Mouse (Mus musculus) limb, embryonic 11.5 days (tissue): ENCODE results near the gene Mapt. TPM values are rescaled to one million over a fixed set of nuclear protein-coding genes. Genes with fewer than 3 reads are reported as not detected.

Experiments used
- ATAC-seq: fragments of 200-750 bp; cut with Nextera tagmentation; 2 replicates; pipeline ENCODE4 v1.8.0; 2017; ENCODE audit warnings: low read depth; ENCODE audit not compliant: insufficient number of reproducible peaks, low FRiP score, low TSS enrichment
- DNase-seq: peaks from one replicate; pipeline ENCODE4 v3.0.0-alpha.2; 2015; ENCODE audit warnings: low spot score
- H3K27ac ChIP-seq: fragments of 300-500 bp; sonication (generic); replicated peaks from 2 replicates; pipeline ENCODE4 v1.5.1; 2014; ENCODE audit warnings: low read depth, mild to moderate bottlenecking, low read length
- H3K27me3 ChIP-seq: fragments of 300-500 bp; sonication (generic); 2 replicates; pipeline ENCODE4 v1.6.1; 2014; ENCODE audit warnings: mild to moderate bottlenecking, low read length, mixed read lengths; ENCODE audit not compliant: control insufficient read depth, insufficient read depth
- H3K36me3 ChIP-seq: fragments of 300-500 bp; sonication (generic); 2 replicates; pipeline ENCODE4 v1.6.1; 2014; ENCODE audit warnings: mild to moderate bottlenecking, low read length, moderate library complexity, mixed read lengths; ENCODE audit not compliant: control insufficient read depth, insufficient read depth
- H3K4me1 ChIP-seq: fragments of 300-500 bp; sonication (generic); 2 replicates; pipeline ENCODE4 v1.6.1; 2014; ENCODE audit warnings: low read length, mixed read lengths; ENCODE audit not compliant: control insufficient read depth, insufficient read depth
- H3K4me2 ChIP-seq: fragments of 300-500 bp; sonication (generic); 2 replicates; pipeline ENCODE4 v1.6.1; 2014; ENCODE audit warnings: low read depth, mild to moderate bottlenecking, moderate library complexity; ENCODE audit not compliant: severe bottlenecking
- H3K4me3 ChIP-seq: fragments of 300-500 bp; sonication (generic); 2 replicates; pipeline ENCODE4 v1.5.1; 2014; ENCODE audit warnings: low read depth, low read length
- H3K9ac ChIP-seq: fragments of 300-500 bp; sonication (generic); 2 replicates; pipeline ENCODE4 v1.6.1; 2014; ENCODE audit warnings: mild to moderate bottlenecking, low read length
- H3K9me3 ChIP-seq: fragments of 300-500 bp; sonication (generic); 2 replicates; pipeline ENCODE4 v1.6.1; 2016; ENCODE audit warnings: low read length; ENCODE audit not compliant: control insufficient read depth
- WGBS: fragments of 180-500 bp; shearing (Covaris S2); extraction: QIAGEN DNeasy Blood & Tissue Kit; methylation state at CpG from one replicate; pipeline ENCODE4 v1.1.7; 2014; 5-methylcytosine and 5-hydroxymethylcytosine counted together
- microRNA-seq: library from miRNA; unstranded; fragments of <30 nt; microRNA quantifications from one replicate; pipeline ENCODE4, GENCODE M21; 2016
- polyA plus RNA-seq: library from polyadenylated mRNA; unstranded; fragments of >200 nt; fragmentation: Nextera tagmentation; extraction: Ambion mirVana; gene quantifications from 2 replicates; pipeline ENCODE4 v1.2.1, GENCODE M21; 2014

The Mapt gene
- polyA plus RNA-seq, 1 experiment from 2014 or later: 1.1 TPM

DNA sequence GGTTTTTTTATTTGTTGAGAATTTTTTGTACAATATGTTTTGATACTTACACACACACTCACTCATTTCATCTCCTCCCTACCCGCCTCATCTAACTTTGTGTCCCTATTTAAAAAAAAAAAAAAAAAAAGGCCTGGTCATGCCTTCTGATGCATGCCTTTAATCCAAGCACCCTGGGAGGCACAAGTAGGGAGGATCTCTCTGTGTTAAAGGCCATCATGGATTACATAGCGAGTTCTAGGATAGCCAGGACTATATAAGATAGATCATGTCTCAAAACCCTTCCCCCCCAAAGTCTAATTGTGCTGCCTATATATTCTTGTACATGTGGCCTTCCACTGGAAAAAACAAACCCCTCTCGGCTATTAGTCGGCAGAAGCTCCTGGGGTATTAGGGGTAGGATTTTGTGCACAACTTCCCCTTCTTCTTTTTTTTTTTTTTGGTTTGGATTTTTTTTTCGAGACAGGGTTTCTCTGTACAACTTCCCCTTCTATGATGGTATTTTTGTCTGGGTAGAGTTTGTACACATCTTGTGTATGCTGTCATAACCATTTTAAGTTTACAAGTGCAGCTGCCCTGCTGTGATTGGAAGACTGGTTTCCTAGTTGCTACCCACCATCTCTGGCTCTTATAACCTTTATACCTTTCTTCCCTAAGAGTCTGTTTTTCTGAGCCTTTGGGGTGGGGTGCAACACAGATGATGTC is 136.4 kb downstream of the Mapt start:
- 93% methylated on average over 5 of the region's 5 CpGs for WGBS
- Histone ChIP-seq H3K4me3 (no peak overlapping the region), H3K4me1 (no peaks in the 10 kb centered on the region), H3K27me3 (no peaks in the 10 kb centered on the region), H3K27ac (no peak overlapping the region), H3K9me3 (no peaks in the 10 kb centered on the region), H3K9ac (no peak overlapping the region), H3K4me2 (no peak overlapping the region), H3K36me3 (no peaks in the 10 kb centered on the region; the same call in 1 of the 2 replicates)
- DNase-seq (no peak), ATAC-seq (no peak)

DNA sequence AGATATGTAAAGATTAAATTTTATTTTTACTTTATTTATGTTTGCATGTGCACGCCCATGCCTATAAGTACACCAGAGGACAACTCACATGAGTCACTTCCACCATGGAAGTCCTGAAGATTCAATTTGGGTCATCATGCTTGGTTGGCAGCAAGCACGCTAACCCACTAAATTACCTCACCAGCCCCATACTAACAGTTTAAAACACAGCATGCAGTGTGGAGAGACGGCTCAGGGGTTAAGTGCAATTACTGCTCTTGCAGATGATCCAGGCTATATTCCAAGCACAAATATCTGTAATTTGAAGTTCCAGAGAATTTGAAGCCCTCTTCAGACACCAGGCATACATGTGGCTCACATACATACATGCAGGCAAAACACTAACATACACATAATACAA is 145.1 kb downstream of the Mapt start:
- ATAC-seq: no peak
- H3K9me3 ChIP-seq: no peaks in the 10 kb centered on the region
- no peaks in the 10 kb centered on the region for H3K4me1 ChIP-seq
- 89% methylated on average over 3 of the region's 3 CpGs for WGBS
- H3K27ac ChIP-seq: no peak overlapping the region
- H3K4me3 ChIP-seq: no peak overlapping the region
- DNase-seq: no peak
- no peaks in the 10 kb centered on the region for H3K27me3 ChIP-seq
- peaks cover 2% of the 10 kb centered on the region; the same call in 1 of the 2 replicates for H3K36me3 ChIP-seq
- no peak overlapping the region for H3K9ac ChIP-seq
- H3K4me2 ChIP-seq: no peak overlapping the region

DNA sequence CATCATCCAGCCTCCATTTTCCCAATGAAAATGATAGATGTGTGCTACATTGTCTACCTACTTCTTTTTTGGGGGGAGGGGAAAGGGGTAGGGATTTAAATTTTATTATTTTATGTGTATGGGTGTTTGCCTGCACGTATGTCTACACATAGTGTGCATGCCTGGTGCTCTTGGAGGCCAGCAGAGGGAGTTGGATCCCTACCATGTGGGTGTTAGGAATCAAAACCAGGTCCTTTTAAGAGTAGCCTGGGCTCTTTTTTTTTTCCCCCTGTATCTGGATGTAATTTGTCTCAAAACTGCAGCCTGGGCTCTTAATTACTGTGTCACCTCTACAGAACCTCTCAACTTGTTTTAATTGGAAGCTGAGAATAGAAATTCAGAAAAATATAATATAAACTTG is 148.4 kb downstream of the Mapt start:
- ATAC-seq (no peak), DNase-seq (no peak)
- Histone ChIP-seq H3K36me3 (peaks cover 2% of the 10 kb centered on the region; the same call in 1 of the 2 replicates), H3K4me1 (no peaks in the 10 kb centered on the region), H3K4me2 (no peak overlapping the region), H3K9ac (no peak overlapping the region), H3K9me3 (no peaks in the 10 kb centered on the region), H3K27ac (no peak overlapping the region), H3K27me3 (no peaks in the 10 kb centered on the region), H3K4me3 (no peak overlapping the region)
- WGBS: 76% methylated on average over 1 of the region's 1 CpGs

Small RNAs within 50 kb of the gene (microRNA-seq; reads per million reads assigned to microRNA genes)
- gene Gm47310: not detected

Other genes with a start within 250 kb of the Mapt start
- 0.37 and 0.74 TPM in 2 replicates for gene Crhr1, start 98.5 kb upstream of the Mapt start, polyA plus RNA-seq
- not detected in 2 replicates for gene Sppl2c, start 45.1 kb upstream of the Mapt start, polyA plus RNA-seq
- gene Kansl1, start 237.5 kb downstream of the Mapt start, polyA plus RNA-seq: 33.6 and 38.8 TPM in 2 replicates